In the genomic region with DNA sequence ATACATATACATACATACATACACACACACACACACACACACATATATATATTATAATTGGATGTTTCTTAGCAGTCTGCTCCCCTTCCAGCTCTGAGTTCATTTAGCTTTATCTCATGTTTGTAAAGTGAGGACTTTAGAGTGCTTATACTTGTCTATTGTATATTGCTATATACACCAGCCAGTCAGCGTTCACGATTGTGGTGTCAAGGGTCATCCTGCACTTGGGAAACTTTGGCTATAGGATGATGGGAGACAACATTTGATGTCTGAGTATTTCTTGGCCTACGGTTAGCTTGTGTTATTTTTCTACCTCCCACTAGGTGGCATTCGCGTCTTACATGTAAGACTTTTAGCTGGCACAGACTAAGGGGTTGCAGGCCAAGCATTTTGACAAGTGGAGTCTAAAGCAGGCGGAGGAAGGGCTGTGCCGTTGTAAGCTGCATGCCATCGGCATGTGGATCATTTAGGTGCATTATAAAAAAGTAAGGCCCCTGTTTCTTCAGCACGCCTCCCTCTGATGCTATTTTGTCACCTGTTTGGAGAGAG, we compare ENCODE assay signal across 8 mouse cellular contexts. TPM values are rescaled to one million over a fixed set of nuclear protein-coding genes. Genes with fewer than 3 reads are reported as not detected.
DNase-seq lines count a peak whose midpoint lies in the region; ATAC-seq and TF ChIP-seq lines count a peak whose summit lies in the region.

No protein-coding gene starts in this region.

- peaks cover 23% of the 10 kb centered on the region for H3K36me3 ChIP-seq in E14TG2a.4 (ENCODE audit: insufficient read depth, low read length)
- peaks cover 7% of the 10 kb centered on the region for H3K36me3 ChIP-seq in heart, embryonic 15.5 days
- peaks cover 5% of the 10 kb centered on the region; the same call in 1 of the 2 replicates for H3K36me3 ChIP-seq in kidney, embryonic 16.5 days (ENCODE audit: insufficient read depth, low read length)
- H3K36me3 ChIP-seq in liver, embryonic 12.5 days = peaks cover 43% of the 10 kb centered on the region

- no peak for TF ChIP-seq POLR2A in bone marrow, adult 2 months (IDR thresholded peaks at IDR 0.05; ENCODE audit: borderline replicate concordance, control insufficient read depth, low read depth, low read length)
- no peak for TF ChIP-seq POLR2A in embryonic fibroblast, embryonic 13.5 days (IDR thresholded peaks at IDR 0.05; ENCODE audit: low read depth, low read length)

- H3K4me1 ChIP-seq in E14TG2a.4 (replicated peaks; ENCODE audit: low read depth, low read length) = no peaks in the 10 kb centered on the region
- no peaks in the 10 kb centered on the region; the same call in 1 of the 2 replicates for H3K4me1 ChIP-seq in bone marrow, adult 2 months (ENCODE audit: control insufficient read depth, insufficient read depth, low read length)
- peaks cover 5% of the 10 kb centered on the region for H3K4me1 ChIP-seq in embryonic fibroblast, embryonic 13.5 days (ENCODE audit: control insufficient read depth, insufficient read depth, low read length)
- H3K4me1 ChIP-seq in heart, embryonic 15.5 days (replicated peaks) = peaks cover 5% of the 10 kb centered on the region
- H3K4me1 ChIP-seq in kidney, embryonic 16.5 days (ENCODE audit: insufficient read depth, low read length) = 0 out of 2 replicates have a peak, but pooled peaks cover 3% of the 10 kb centered on the region
- peaks cover 30% of the 10 kb centered on the region for H3K4me1 ChIP-seq in liver, embryonic 12.5 days

- peak; percentile 82 for ATAC-seq in heart, embryonic 15.5 days (replicated peaks; ENCODE audit: insufficient number of reproducible peaks, insufficient read depth, low FRiP score, low read depth)
- ATAC-seq in kidney, embryonic 16.5 days (ENCODE audit: low FRiP score, low TSS enrichment) = peak; percentile 82
- peak; percentile 59 for ATAC-seq in liver, embryonic 12.5 days

- no peak overlapping the region for H3K27ac ChIP-seq in bone marrow, adult 2 months (ENCODE audit: control insufficient read depth, insufficient read depth, low read depth, low read length, poor library complexity)
- no peak overlapping the region for H3K27ac ChIP-seq in embryonic fibroblast, embryonic 13.5 days (ENCODE audit: insufficient read depth, low read length)
- H3K27ac ChIP-seq in heart, embryonic 15.5 days = no peak overlapping the region
- no peak overlapping the region for H3K27ac ChIP-seq in kidney, embryonic 16.5 days (ENCODE audit: low read length)
- no peak overlapping the region for H3K27ac ChIP-seq in liver, embryonic 12.5 days

- TF ChIP-seq CTCF in E14TG2a.4 (conservative IDR thresholded peaks at IDR 0.05; ENCODE audit: low read length) = peak; percentile 62
- TF ChIP-seq CTCF in bone marrow, adult 2 months (IDR thresholded peaks at IDR 0.05; ENCODE audit: control insufficient read depth, insufficient read depth, low read length) = peak; percentile 38; the same call in 1 of the 2 replicates
- 0 out of 2 replicates have a peak, but pooled peaks have one; percentile 18 for TF ChIP-seq CTCF in embryonic fibroblast, embryonic 13.5 days (IDR thresholded peaks at IDR 0.05; ENCODE audit: borderline replicate concordance, insufficient read depth, low read length)

- no peaks in the 10 kb centered on the region for H3K9me3 ChIP-seq in E14TG2a.4 (ENCODE audit: low read length)
- 0 out of 2 replicates have a peak, but pooled peaks cover 3% of the 10 kb centered on the region for H3K9me3 ChIP-seq in heart, embryonic 15.5 days (replicated peaks)
- peaks cover 3% of the 10 kb centered on the region for H3K9me3 ChIP-seq in kidney, embryonic 16.5 days (ENCODE audit: low read length)
- no peaks in the 10 kb centered on the region for H3K9me3 ChIP-seq in liver, embryonic 12.5 days (replicated peaks)

- peak overlapping the region; percentile 22; the same call in 1 of the 2 replicates for H3K4me2 ChIP-seq in heart, embryonic 15.5 days
- no peak overlapping the region for H3K4me2 ChIP-seq in kidney, embryonic 16.5 days (replicated peaks; ENCODE audit: low read depth, low read length)
- H3K4me2 ChIP-seq in liver, embryonic 12.5 days = no peak overlapping the region

- H3K4me3 ChIP-seq in E14TG2a.4 (replicated peaks; ENCODE audit: low read length) = no peak overlapping the region
- H3K4me3 ChIP-seq in bone marrow, adult 2 months (replicated peaks; ENCODE audit: control insufficient read depth, low read depth, low read length) = no peak overlapping the region
- H3K4me3 ChIP-seq in embryonic fibroblast, embryonic 13.5 days (ENCODE audit: insufficient read depth, low read length) = no peak overlapping the region
- no peak overlapping the region for H3K4me3 ChIP-seq in heart, embryonic 15.5 days
- H3K4me3 ChIP-seq in kidney, embryonic 16.5 days (ENCODE audit: low read length) = no peak overlapping the region
- H3K4me3 ChIP-seq in liver, embryonic 12.5 days = no peak overlapping the region

- H3K27me3 ChIP-seq in E14TG2a.4 (ENCODE audit: insufficient read depth, low read length) = no peaks in the 10 kb centered on the region
- no peaks in the 10 kb centered on the region for H3K27me3 ChIP-seq in heart, embryonic 15.5 days
- H3K27me3 ChIP-seq in kidney, embryonic 16.5 days (ENCODE audit: insufficient read depth, low read length) = no peaks in the 10 kb centered on the region
- H3K27me3 ChIP-seq in liver, embryonic 12.5 days (replicated peaks) = no peaks in the 10 kb centered on the region

- H3K9ac ChIP-seq in heart, embryonic 15.5 days = no peak overlapping the region
- no peak overlapping the region for H3K9ac ChIP-seq in kidney, embryonic 16.5 days (replicated peaks; ENCODE audit: low read length)
- H3K9ac ChIP-seq in liver, embryonic 12.5 days = no peak overlapping the region; the same call in 1 of the 2 replicates

- WGBS in bone marrow, adult 2 months = 18% methylated on average over 9 of the region's 9 CpGs
- WGBS in heart, embryonic 15.5 days = 11% methylated on average over 9 of the region's 9 CpGs
- 10% methylated on average over 9 of the region's 9 CpGs for WGBS in kidney, embryonic 16.5 days
- 21% methylated on average over 9 of the region's 9 CpGs for WGBS in liver, embryonic 12.5 days (ENCODE audit: insufficient replicate concordance)

- peak; percentile 37 for DNase-seq in neural tube, embryonic 10.5 days (ENCODE audit: extremely low spot score, low spot score)
- DNase-seq in testis, postnatal 10 days (ENCODE audit: low spot score) = peak; percentile 59

RNA-seq across cellular contexts. Expression of a gene that starts 13.4 kb away (rescaled TPM):
- polyA plus RNA-seq in bone marrow, adult 2 months (2011; ENCODE audit: insufficient read depth, insufficient read length, low replicate concordance, missing spikeins) = 23.3 and 32.9 TPM in 2 replicates
- polyA plus RNA-seq in embryonic fibroblast, embryonic 13.5 days (2011; ENCODE audit: insufficient read length, low read depth, missing spikeins) = 10.2 and 11.5 TPM in 2 replicates
- polyA plus RNA-seq in heart, embryonic 15.5 days (2015; fragmentation: Nextera tagmentation; extraction: Ambion mirVana) = 11.2 and 14.4 TPM in 2 replicates
- 17.7 and 18.4 TPM in 2 replicates for polyA plus RNA-seq in kidney, embryonic 16.5 days (2015; fragmentation: Nextera tagmentation; extraction: Ambion mirVana)
- polyA plus RNA-seq in liver, embryonic 12.5 days (2016; fragmentation: Nextera tagmentation; extraction: Ambion mirVana) = 12.1 and 13.6 TPM in 2 replicates

RNA-seq across cellular contexts. Expression of a gene that starts 21.7 kb away (rescaled TPM):
- 1.6 and 1.7 TPM in 2 replicates for polyA plus RNA-seq in bone marrow, adult 2 months (2011; ENCODE audit: insufficient read depth, insufficient read length, low replicate concordance, missing spikeins)
- polyA plus RNA-seq in embryonic fibroblast, embryonic 13.5 days (2011; ENCODE audit: insufficient read length, low read depth, missing spikeins) = 0.23 and 0.49 TPM in 2 replicates
- polyA plus RNA-seq in heart, embryonic 15.5 days (2015; fragmentation: Nextera tagmentation; extraction: Ambion mirVana) = 0.38 and 0.52 TPM in 2 replicates
- polyA plus RNA-seq in kidney, embryonic 16.5 days (2015; fragmentation: Nextera tagmentation; extraction: Ambion mirVana) = 0.49 and 0.71 TPM in 2 replicates
- polyA plus RNA-seq in liver, embryonic 12.5 days (2016; fragmentation: Nextera tagmentation; extraction: Ambion mirVana) = 0.35 and 0.49 TPM in 2 replicates
